Mouse (Mus musculus) spleen, adult 18-20 months (tissue): ENCODE data around the gene Dennd4a.

Experiments used
- DNase-seq, 2 experiments: peaks; one replicate each; pipeline ENCODE4 v3.0.0; 2022; ENCODE audit warnings: mixed read lengths in 2 of 2

Gene Dennd4a

GRCm38 (mm10) chr9:64810822-64811537 lies at the start of gene Dennd4a:
Gene Dennd4a, plus strand, starts transcription at chr9:64811340.
- peak; percentile 96 to 99 for DNase-seq

GRCm38 (mm10) chr9:64764824-64765223 lies 46.3 kb upstream of the Dennd4a start:
- no peak for DNase-seq

GRCm38 (mm10) chr9:64766136-64766535 lies 45.0 kb upstream of the Dennd4a start:
- no peak for DNase-seq

- no peak for DNase-seq
Measured at GRCm38 (mm10) chr9:64767796-64768195, 43.3 kb upstream of the Dennd4a start.

GRCm38 (mm10) chr9:64769066-64769695 lies 42.0 kb upstream of the Dennd4a start:
- DNase-seq = peak in 1 of 2 experiments; percentile 35

- DNase-seq = no peak
Measured at GRCm38 (mm10) chr9:64769911-64770310, 41.2 kb upstream of the Dennd4a start.

- no peak for DNase-seq
Measured at GRCm38 (mm10) chr9:64770411-64770849, 40.7 kb upstream of the Dennd4a start.

- DNase-seq = peak in 1 of 2 experiments; percentile 9
Measured at GRCm38 (mm10) chr9:64771236-64771635, 39.9 kb upstream of the Dennd4a start.

GRCm38 (mm10) chr9:64773254-64773653 lies 37.9 kb upstream of the Dennd4a start:
- no peak for DNase-seq

GRCm38 (mm10) chr9:64773936-64774335 lies 37.2 kb upstream of the Dennd4a start:
- no peak for DNase-seq

GRCm38 (mm10) chr9:64774411-64774811 lies 36.7 kb upstream of the Dennd4a start:
- DNase-seq = no peak

GRCm38 (mm10) chr9:64774883-64775282 lies 36.3 kb upstream of the Dennd4a start:
- DNase-seq = no peak

- no peak for DNase-seq
Measured at GRCm38 (mm10) chr9:64775491-64775890, 35.6 kb upstream of the Dennd4a start.

GRCm38 (mm10) chr9:64777441-64777987 lies 33.6 kb upstream of the Dennd4a start:
- no peak for DNase-seq

GRCm38 (mm10) chr9:64778151-64778550 lies 33.0 kb upstream of the Dennd4a start:
- no peak for DNase-seq

- DNase-seq = no peak
Measured at GRCm38 (mm10) chr9:64779628-64780027, 31.5 kb upstream of the Dennd4a start.

- no peak for DNase-seq
Measured at GRCm38 (mm10) chr9:64783511-64783910, 27.6 kb upstream of the Dennd4a start.

GRCm38 (mm10) chr9:64784841-64785240 lies 26.3 kb upstream of the Dennd4a start:
- DNase-seq = peak; percentile 67 to 84

GRCm38 (mm10) chr9:64786216-64786905 lies 24.8 kb upstream of the Dennd4a start:
- no peak for DNase-seq

GRCm38 (mm10) chr9:64788070-64788469 lies 23.1 kb upstream of the Dennd4a start:
- DNase-seq = no peak

- DNase-seq = peak in 1 of 2 experiments; percentile 37
Measured at GRCm38 (mm10) chr9:64789341-64789761, 21.8 kb upstream of the Dennd4a start.

- DNase-seq = no peak
Measured at GRCm38 (mm10) chr9:64789887-64790400, 21.2 kb upstream of the Dennd4a start.
